Mouse (Mus musculus) hematopoietic multipotent progenitor cell, adult 10-12 weeks (in vitro differentiated cells): ENCODE measurements around the gene Krtap10-4. TPM values are rescaled to one million over a fixed set of nuclear protein-coding genes. Genes with fewer than 3 reads are reported as not detected.

Source experiments
- polyA plus RNA-seq: library from polyadenylated mRNA; stranded (reverse); fragments of >175 nt; gene quantifications from 2 replicates; pipeline ENCODE4 v1.2.3, GENCODE M21; 2012; ENCODE audit warnings: low replicate concordance

The Krtap10-4 gene
- polyA plus RNA-seq, result not detected in 2 replicates

DNA sequence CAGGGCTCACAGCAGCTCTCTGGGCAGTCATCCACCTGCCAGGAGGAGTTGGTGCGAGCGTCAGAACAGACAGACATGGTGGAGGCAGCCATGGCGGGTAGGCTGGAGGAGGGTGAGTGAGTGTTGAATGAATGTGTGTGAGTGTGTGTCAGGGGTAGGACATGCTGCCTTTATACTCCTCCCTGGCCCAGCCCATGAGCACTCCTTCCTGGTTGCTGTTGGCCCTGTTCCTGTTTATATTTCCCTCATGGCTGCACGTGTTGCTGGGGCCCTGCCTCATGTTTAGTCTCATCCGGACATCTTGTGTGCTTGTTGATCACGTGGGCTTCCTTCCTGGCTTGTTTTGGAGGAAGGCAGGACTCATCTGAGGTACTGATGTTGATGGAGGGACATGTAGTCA lies at the start of gene Krtap10-4:
Krtap10-4 (minus strand) TSS at position 145 of the 400 bp plus-strand sequence.

DNA sequence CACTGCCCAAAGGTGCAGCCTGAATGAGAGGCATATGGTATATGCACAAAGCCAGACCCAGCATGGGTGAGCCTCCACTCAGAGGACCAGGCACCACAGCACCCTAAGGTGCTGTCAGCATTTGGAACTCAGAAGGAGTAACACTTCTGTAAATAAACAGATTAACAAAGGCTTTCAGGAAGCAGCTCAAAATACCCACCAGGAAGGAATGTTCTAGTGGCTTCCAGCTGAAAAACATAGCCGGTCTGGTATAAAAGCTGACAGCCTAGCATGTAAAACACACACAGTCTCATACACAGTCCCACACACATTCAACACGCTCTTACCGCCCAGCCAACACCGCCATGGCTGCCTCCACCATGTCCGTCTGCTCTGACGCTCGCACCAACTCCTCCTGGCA lies 34.8 kb upstream of the Krtap10-4 start, which contains the start of gene Gm3285:
Gm3285 (plus strand) TSS at position 301 of the 400 bp plus-strand sequence.

DNA sequence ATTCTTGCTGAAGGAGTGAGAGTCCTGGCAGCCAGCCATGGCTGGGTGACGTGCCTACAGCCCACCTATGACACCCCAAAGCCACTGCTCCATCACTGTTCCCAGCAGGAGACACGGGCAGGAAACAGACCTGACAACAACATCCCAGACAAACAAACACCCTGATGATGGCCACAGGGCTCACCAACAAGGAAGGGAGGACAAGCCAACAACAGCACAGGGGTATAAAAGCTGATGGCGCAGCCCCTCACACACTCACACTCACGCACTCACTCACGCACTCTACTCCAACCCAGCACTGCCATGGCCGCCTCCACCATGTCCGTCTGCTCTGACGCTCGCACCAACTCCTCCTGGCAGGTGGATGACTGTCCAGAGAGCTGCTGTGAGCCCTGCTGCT lies 25.7 kb upstream of the Krtap10-4 start, which contains the start of gene Gm10318:
Gm10318 (plus strand) TSS at position 301 of the 400 bp plus-strand sequence.

DNA sequence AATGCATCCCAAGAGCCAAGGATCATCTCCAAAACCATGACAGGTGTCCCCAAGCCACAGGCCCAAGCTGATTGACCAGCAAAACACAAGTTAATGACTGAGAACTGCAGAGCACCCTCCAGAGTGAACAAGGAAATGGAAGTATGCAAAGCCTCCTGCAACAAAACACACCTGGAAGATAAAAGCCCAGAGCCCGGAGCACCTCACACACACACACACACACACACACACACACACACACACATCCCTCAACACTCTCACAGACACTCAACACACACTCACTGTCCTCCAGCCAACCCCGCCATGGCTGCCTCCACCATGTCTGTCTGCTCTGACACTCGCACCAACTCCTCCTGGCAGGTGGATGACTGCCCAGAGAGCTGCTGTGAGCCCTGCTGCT lies 19.6 kb upstream of the Krtap10-4 start, which contains the start of gene Gm36176:
Gm36176 (plus strand) TSS at position 301 of the 400 bp plus-strand sequence.

DNA sequence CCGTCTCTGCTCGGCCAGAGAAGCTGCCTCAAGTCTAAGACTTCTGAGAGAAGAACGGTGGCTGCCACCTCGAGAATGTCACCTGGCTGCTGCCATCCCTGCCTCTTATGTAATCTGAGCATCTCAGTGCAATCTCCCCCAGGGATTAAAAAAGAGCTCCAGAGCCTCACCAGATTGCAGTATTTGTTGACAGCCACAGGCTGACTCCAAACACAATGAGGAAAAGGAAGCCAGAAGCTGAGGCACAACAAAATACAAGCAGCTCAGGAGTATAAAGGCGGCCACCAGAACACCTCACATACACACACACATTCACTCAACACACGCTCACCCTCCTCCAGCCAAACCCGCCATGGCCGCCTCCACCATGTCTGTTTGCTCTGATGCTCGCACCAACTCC lies 8.8 kb upstream of the Krtap10-4 start, which contains the start of gene Krtap10-10:
Krtap10-10 (plus strand) TSS at position 301 of the 400 bp plus-strand sequence.

DNA sequence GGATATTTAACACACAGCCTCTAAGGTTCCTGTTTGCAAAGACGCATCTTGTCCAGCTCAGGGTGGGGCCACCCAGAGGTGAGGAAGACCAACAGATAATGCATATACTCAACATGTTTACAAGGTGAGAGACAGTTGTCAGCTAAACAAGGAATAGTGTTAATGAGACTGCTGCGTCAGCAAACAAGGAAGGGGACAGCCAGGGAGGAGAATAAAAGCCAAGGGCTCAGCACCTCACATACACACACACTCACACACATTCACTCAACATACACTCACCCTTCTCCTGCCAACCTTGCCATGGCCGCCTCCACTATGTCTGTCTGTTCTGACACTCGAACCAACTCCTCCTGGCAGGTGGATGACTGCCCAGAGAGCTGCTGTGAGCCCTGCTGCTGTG lies 12.5 kb downstream of the Krtap10-4 start, which contains the start of gene Gm2696:
Gm2696 (plus strand) TSS at position 301 of the 400 bp plus-strand sequence.

DNA sequence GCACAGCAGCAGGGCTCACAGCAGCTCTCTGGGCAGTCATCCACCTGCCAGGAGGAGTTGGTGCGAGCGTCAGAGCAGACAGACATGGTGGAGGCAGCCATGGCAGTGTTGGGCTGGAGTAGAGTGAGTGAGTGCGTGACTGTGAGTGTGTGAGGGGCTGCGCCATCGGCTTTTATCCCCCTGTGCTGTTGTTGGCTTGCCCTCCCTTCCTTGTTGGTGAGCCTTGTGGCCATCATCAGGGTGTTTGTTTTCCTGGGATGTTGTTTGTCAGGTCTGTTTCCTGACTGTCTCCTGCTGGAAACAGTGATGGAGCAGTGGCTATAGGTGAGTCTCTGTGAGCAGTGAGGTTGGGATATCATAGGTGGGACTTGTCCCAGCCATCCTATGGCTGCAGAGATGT lies 15.2 kb downstream of the Krtap10-4 start, which contains the start of gene Gm9507:
Gm9507 (minus strand) TSS at position 101 of the 400 bp plus-strand sequence.

DNA sequence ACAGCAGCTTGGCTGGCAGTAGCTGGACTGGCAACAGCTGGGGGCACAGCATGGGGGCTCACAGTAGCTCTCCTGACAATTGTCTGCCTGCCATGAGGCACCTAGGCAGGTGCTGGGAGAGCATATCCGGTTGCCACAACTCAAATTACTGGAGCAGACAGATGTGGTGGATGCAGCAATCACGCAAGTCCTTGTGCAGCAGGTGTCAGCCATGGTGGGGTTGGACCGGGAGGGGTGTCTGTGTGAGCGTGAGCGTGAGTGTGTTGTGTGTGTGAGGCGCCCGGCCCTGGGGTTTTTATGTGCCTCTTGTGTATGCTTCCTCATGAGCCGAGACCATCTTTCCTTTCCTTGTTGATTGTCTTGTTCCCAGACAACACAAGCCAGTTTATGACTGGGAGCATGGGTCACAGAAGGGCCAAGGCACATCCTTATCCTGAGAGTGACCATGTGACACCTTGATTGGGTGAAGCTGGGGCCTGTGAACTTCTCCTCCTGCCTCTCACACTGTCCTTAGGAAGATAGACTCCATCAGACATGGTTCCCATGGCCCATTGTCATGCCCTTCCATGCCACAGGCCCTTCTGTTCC lies 27.9 kb downstream of the Krtap10-4 start, which contains the start of gene Gm19668:
Gm19668 (minus strand) TSS at position 213 of the 588 bp plus-strand sequence.

DNA sequence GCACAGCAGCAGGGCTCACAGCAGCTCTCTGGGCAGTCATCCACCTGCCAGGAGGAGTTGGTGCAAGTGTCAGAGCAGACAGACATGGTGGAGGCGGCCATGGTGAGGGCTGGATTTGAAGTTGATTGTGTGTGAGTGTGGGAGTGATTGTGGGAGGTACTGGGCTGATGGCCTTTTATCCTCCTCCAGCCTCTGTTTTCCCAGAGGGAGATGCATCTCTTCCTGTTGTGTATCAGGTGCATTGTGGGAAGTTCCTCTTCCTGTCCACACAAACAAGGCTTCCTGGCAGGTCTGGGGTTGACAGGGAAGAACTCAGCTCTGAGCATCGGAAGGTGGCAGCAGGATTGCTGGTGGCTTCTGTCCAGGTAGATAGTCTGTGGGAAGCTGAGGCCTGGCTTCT lies 31.9 kb downstream of the Krtap10-4 start, which contains the start of gene Gm9639:
Gm9639 (minus strand) TSS at position 101 of the 400 bp plus-strand sequence.

DNA sequence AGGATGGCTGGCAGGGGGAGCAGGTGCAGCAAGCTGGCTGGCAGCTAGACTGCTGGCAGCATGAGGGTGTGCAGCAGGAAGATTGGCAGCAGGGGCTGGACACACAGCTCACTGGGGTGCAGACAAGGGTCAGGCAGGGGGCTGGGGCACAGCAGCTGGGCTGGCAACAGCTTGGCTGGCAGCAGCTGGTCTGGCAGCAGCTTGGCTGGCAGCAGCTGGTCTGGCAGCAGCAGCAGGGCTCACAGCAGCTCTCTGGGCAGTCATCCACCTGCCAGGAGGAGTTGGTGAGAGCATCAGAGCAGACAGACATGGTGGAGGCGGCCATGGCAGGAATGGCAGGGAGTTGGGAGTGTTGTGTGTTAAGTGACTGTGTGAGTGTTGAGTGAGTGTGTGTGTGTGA lies 39.0 kb downstream of the Krtap10-4 start, which contains the start of gene Gm7137:
Gm7137 (minus strand) TSS at position 325 of the 400 bp plus-strand sequence.

DNA sequence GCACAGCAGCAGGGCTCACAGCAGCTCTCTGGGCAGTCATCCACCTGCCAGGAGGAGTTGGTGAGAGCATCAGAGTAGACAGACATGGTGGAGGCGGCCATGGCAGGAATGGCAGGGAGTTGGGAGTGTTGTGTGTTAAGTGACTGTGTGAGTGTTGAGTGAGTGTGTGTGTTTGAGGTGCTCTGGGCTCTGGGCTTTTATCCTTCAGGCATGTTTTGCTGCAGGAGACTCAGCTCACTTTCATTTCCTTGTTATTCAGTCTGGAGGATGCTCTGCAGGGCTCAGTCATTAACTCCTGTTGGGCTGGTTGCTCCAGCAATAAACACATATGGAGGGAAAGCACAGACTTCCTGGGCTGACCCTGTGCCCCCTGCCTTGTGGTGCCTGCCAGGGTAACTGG lies 44.5 kb downstream of the Krtap10-4 start, which contains the start of gene Gm3250:
Gm3250 (minus strand) TSS at position 101 of the 400 bp plus-strand sequence.

DNA sequence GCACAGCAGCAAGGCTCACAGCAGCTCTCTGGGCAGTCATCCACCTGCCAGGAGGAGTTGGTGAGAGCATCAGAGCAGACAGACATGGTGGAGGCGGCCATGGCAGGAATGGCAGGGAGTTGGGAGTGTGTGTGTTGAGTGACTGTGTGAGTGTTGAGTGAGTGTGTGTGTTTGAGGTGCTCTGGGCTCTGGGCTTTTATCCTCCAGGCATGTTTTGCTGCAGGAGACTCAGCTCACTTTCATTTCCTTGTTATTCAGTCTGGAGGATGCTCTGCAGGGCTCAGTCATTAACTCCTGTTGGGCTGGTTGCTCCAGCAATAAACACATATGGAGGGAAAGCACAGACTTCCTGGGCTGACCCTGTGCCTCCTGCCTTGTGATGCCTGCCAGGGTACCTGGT lies 50.1 kb downstream of the Krtap10-4 start, which contains the start of gene Gm7138:
Gm7138 (minus strand) TSS at position 101 of the 400 bp plus-strand sequence.

Other genes starting within 250 kb of the Krtap10-4 start
- gene Pttg1ip, start 245.4 kb downstream of the Krtap10-4 start, polyA plus RNA-seq, result 59.7 and 100 TPM in 2 replicates
- 41.8 and 68.8 TPM in 2 replicates for gene Sumo3, start 221.0 kb downstream of the Krtap10-4 start, polyA plus RNA-seq
- gene Gm49325, start 220.9 kb downstream of the Krtap10-4 start, polyA plus RNA-seq, result not detected in 2 replicates
- gene Ube2g2, start 204.8 kb downstream of the Krtap10-4 start, polyA plus RNA-seq, result 22.2 and 40.4 TPM in 2 replicates
- gene Tspear, start 140.5 kb downstream of the Krtap10-4 start, polyA plus RNA-seq, result 0.80 and 1.4 TPM in 2 replicates
- gene Gm19402, start 136.3 kb downstream of the Krtap10-4 start, polyA plus RNA-seq, result not detected in 2 replicates
- gene Gm9508, start 129.9 kb downstream of the Krtap10-4 start, polyA plus RNA-seq, result not detected in 2 replicates
- gene Gm10272, start 120.5 kb downstream of the Krtap10-4 start, polyA plus RNA-seq, result not detected in 2 replicates
- gene Gm10024, start 115.6 kb downstream of the Krtap10-4 start, polyA plus RNA-seq, result not detected in 2 replicates
- not detected in 2 replicates for gene Gm10142, start 111.3 kb downstream of the Krtap10-4 start, polyA plus RNA-seq
- gene Krtap12-1, start 106.5 kb downstream of the Krtap10-4 start, polyA plus RNA-seq, result not detected in 2 replicates
- not detected in 2 replicates for gene Gm10100, start 100.6 kb downstream of the Krtap10-4 start, polyA plus RNA-seq
- not detected in 2 replicates for gene Gm18596, start 84.5 kb downstream of the Krtap10-4 start, polyA plus RNA-seq
- gene Gm9736, start 75.7 kb downstream of the Krtap10-4 start, polyA plus RNA-seq, result not detected in 2 replicates
- gene Gm3233, start 67.4 kb downstream of the Krtap10-4 start, polyA plus RNA-seq, result not detected in 2 replicates
- gene Gm3238, start 55.8 kb downstream of the Krtap10-4 start, polyA plus RNA-seq, result not detected in 2 replicates
- gene Gm7138, start 50.2 kb downstream of the Krtap10-4 start, polyA plus RNA-seq, result not detected in 2 replicates
- gene Gm3250, start 44.6 kb downstream of the Krtap10-4 start, polyA plus RNA-seq, result not detected in 2 replicates
- not detected in 2 replicates for gene Gm7137, start 38.9 kb downstream of the Krtap10-4 start, polyA plus RNA-seq
- gene Gm9639, start 32.0 kb downstream of the Krtap10-4 start, polyA plus RNA-seq, result not detected in 2 replicates
- gene Gm19668, start 28.0 kb downstream of the Krtap10-4 start, polyA plus RNA-seq, result not detected in 2 replicates
- gene Gm9507, start 15.3 kb downstream of the Krtap10-4 start, polyA plus RNA-seq, result not detected in 2 replicates
- gene Gm2696, start 12.4 kb downstream of the Krtap10-4 start, polyA plus RNA-seq, result not detected in 2 replicates
- gene Krtap10-10, start 8.9 kb upstream of the Krtap10-4 start, polyA plus RNA-seq, result not detected in 2 replicates
- gene Gm36176, start 19.7 kb upstream of the Krtap10-4 start, polyA plus RNA-seq, result not detected in 2 replicates
- not detected in 2 replicates for gene Gm10318, start 25.8 kb upstream of the Krtap10-4 start, polyA plus RNA-seq
- not detected in 2 replicates for gene Gm3285, start 34.9 kb upstream of the Krtap10-4 start, polyA plus RNA-seq
- gene Lrrc3, start 75.4 kb upstream of the Krtap10-4 start, polyA plus RNA-seq, result 0.25 and 0.51 TPM in 2 replicates
- gene Trpm2, start 143.5 kb upstream of the Krtap10-4 start, polyA plus RNA-seq, result 16.4 and 23.4 TPM in 2 replicates
- 25.5 and 26.2 TPM in 2 replicates for gene 1810043G02Rik, start 151.4 kb upstream of the Krtap10-4 start, polyA plus RNA-seq
- gene Pfkl, start 183.0 kb upstream of the Krtap10-4 start, polyA plus RNA-seq, result 39.0 and 77.3 TPM in 2 replicates
- gene Dnmt3l, start 214.9 kb upstream of the Krtap10-4 start, polyA plus RNA-seq, result not detected in 2 replicates
- gene Aire, start 216.5 kb upstream of the Krtap10-4 start, polyA plus RNA-seq, result 3.1 and 8.2 TPM in 2 replicates
- 18.7 and 146 TPM in 2 replicates for gene Icosl, start 242.2 kb upstream of the Krtap10-4 start, polyA plus RNA-seq